Mouse (Mus musculus): Measurements from ENCODE around the gene Lonrf2. TPM values are rescaled to one million over a fixed set of nuclear protein-coding genes. Genes with fewer than 3 reads are reported as not detected.

Lonrf2 gene
- total RNA-seq (2023; ENCODE audit: inconsistent age) = not detected in 4 replicates

GRCm38 (mm10) chr1:38836477-38836872 lies at the start of gene Lonrf2:
Gene Lonrf2 (minus strand): TSS chr1:38836711.

Other genes with a start within 250 kb of the Lonrf2 start
- gene Aff3, start 171.8 kb downstream of the Lonrf2 start, total RNA-seq (2023; ENCODE audit: inconsistent age) = 222 to 276 TPM (median 255 TPM) in 4 replicates
- gene Chst10, start 61.5 kb upstream of the Lonrf2 start, total RNA-seq (2023; ENCODE audit: inconsistent age) = 35.1 to 41.4 TPM (median 39.2 TPM) in 4 replicates
- gene Nms, start 102.4 kb upstream of the Lonrf2 start, total RNA-seq (2023; ENCODE audit: inconsistent age) = not detected in 4 replicates
- gene Pdcl3, start 148.9 kb upstream of the Lonrf2 start, total RNA-seq (2023; ENCODE audit: inconsistent age) = 24.7 to 31.6 TPM (median 29.8 TPM) in 4 replicates

Measured in B cell, adult (primary cell).